Mouse (Mus musculus) lung, adult 18-20 months (tissue): ENCODE measurements at regions not wholly inside any gene's neighbourhood (a gene's known extent, or its start where the extent isn't known, plus 50 kb on each side); places are given as distances from the start of the nearest gene placed in this dataset.
"Not testable (repeated sequence)": the region's sequence is repeated elsewhere in the genome, so short reads cannot be mapped to it uniquely, and the experiment has no call there.

Experiments
- DNase-seq, 2 experiments: peaks; one replicate each; pipeline ENCODE4 v3.0.0; 2022; ENCODE audit warnings: mixed read lengths in 2 of 2

- DNase-seq, result no peak
Observed at GRCm38 (mm10) chr13:99128979-99129378, 55.6 kb upstream of the Zfp366 start.

DNA sequence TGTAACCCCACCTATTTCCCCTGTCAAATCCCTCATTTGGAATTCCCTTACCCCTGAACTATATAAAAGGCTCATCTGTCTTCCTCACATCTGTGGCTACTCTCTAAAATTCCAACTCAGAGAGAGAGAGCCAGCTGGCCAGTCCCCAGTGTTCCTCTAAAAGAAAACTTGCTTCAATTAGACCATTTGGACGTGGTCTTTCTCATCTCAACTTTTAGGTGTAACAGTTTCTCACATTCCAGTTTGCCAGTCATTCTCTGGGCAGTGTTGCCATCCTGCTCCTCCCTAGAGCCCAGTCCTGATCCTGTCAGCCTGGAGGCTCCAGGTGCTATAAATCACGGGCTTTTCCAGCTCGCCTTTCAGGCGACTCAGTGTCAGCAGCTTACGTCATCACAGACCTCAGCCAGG, 56.3 kb upstream of the Zfp366 start:
- DNase-seq, result no peak

GRCm38 (mm10) chr13:99127716-99128115, 56.9 kb upstream of the Zfp366 start:
- no peak for DNase-seq

DNA sequence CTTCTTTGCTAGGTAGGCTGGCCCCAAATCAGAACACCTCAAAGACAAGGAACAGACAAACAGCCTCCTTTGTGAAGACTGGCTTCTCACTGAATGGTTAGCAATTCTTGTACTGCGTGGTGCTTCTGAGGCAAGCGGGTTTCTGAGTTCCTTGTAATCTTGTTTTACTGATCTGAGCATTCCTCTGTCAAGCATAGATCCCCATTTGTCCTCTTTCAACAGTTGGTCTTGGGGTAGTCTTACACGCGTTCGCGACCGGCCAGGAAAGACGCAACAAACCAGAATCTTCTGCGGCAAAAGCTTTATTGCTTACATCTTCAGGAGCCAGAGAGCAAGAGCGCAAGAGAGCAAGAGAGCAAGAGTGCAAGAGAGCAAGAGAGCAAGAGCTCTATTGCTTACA, 57.7 kb upstream of the Zfp366 start:
- DNase-seq, result not testable (repeated sequence)

GRCm38 (mm10) chr13:99126538-99126937, 58.1 kb upstream of the Zfp366 start:
- DNase-seq, result no peak

DNA sequence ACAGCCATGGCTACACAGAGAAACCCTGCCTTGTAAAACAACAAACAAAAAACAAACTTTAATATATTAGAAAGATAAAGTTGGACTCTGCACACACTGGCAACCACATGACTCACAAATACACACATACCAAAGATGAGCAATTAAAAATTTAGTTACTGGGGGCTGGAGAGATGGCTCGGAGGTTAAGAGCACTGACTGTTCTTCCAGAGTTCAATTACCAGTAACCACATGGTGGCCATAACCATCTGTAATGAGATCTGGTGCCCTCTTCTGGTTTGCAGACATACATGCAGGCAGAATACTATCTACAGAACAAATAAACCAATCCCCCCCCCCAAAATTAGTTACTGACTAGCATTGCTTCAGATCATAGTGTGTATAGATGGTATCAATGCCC, 58.7 kb upstream of the Zfp366 start:
- no peak for DNase-seq

- peak; percentile 75 to 86 for DNase-seq
Observed at GRCm38 (mm10) chr13:99124894-99125570, 59.6 kb upstream of the Zfp366 start.

DNA sequence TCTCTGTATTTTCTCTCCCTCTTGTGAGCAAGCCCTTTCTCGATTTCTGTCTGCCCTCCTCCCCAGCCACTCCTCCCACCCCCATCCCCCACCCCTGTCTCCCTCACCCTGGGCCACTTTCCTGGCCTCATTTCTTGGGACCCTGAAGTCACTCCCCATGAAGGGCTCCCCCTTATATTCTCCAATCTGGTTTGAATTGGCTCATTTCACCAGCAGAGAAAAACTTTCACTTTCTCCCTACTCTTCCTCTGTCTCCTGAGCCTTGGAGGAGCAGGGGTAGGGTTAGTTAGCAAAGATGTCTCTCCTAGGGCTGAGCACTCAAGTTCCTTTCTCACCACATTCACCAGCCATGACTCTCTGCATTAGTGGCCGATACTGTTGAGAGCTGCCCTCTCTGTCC, 60.5 kb upstream of the Zfp366 start:
- DNase-seq, result no peak

DNA sequence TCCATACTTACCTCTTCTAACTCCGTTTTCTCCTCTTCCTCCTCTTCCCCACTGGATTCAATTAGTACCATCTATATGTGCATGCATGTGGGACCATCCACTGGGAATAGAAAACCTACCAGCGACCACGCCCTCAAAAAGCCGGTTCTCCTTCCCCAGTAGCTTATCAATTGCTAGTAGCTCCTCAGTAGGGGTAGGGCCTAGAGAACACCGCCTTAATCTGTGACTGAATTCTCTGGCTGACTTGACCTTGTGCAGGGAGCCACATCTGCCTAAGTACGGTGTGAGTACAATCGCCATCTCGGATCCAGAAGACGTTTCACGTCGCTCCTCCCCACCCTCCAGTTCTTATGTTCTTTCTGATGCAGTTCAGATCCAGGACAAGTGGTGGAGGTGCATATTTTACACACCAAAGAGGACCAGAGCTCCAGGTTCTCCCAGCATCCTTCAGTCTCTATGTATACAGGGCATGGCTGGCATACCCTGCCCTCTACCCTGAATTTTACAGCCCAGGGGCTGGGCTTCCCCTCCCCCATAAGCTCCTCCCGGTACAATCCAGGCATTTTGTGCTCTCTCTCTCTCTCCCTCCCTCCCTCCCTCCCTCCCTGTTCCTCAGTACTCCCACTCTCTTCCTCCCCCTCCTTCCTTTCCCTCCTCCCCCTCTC, 61.0 kb upstream of the Zfp366 start:
- no peak for DNase-seq

DNA sequence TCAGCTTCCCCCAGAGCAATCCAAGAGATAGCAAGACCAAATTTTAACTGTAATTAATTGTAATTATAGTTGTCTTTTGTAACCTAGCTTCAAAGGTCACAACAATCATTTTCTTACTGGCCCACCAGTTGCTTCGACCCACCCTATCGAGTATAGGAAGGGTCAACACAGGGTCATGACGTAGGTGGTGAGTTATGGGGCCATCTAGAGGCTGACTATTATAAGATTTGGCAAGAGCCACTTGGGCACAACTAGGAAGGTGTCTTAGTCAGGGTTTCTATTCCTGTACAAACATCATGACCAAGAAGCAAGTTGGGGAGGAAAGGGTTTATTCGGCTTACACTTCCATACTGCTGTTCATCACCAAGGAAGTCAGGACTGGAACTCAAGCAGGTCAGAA, 62.1 kb upstream of the Zfp366 start:
- DNase-seq, result not testable (repeated sequence)

- DNase-seq, result no peak
Observed at GRCm38 (mm10) chr13:99121096-99121495, 63.5 kb upstream of the Zfp366 start.

DNA sequence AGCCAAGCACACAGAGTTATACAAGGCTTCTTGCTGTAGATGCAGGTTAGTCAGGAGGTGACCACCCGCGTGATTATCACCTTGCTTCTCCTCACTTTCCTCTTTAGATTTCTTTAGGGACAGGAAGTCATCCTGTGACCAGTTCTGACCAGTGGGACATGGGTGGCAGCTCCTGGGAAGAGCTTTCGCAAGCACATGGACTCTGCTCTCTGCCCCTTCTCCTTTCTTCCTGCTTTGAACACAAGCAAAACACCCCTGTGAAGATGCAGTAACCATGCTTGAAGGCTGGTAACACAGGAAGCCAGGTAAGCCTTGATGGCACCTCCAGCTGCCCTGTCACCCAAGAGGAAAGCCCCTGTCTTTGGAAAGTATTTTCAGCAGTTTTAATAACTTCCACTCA, 64.7 kb upstream of the Zfp366 start:
- DNase-seq, result no peak

DNA sequence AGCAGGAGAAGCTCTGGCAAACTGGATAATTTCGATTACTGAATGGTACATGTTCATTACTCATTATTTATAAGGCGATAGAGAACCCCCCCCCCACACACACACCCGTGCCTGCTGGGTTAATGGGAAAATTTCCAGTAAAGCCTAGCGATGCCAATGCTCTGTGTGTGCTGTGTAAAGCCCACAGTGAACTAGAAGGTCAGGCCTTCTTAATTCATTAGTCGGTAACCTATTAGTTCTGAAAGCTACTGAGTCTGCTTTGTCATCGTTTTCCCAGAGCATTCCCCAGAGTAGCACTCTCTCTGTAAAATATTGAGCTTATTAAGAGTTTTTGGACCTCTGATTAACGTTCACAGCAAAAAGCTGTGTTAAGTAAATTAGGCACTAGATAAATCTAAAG, 65.7 kb upstream of the Zfp366 start:
- DNase-seq, result no peak

GRCm38 (mm10) chr13:99115541-99115940, 69.1 kb upstream of the Zfp366 start:
- DNase-seq, result no peak

DNA sequence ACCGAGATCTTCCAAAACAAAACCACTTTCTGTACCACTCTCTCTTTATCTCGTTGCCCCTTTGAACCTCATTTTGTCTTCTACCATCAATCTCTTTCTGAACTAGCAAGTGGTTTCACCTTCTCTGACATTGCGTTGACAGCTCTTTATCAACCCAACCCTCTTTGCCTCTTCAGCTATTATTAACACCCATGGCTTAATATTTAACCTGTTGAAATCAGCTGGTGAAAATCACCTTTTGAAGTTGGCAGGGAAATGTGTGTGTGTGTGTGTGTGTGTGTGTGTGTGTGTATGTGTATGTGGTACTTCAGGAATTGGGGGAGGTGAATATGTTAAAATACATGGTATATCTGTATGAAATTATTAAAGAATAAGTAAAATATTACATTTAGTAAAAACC, 70.1 kb upstream of the Zfp366 start:
- no peak for DNase-seq

DNA sequence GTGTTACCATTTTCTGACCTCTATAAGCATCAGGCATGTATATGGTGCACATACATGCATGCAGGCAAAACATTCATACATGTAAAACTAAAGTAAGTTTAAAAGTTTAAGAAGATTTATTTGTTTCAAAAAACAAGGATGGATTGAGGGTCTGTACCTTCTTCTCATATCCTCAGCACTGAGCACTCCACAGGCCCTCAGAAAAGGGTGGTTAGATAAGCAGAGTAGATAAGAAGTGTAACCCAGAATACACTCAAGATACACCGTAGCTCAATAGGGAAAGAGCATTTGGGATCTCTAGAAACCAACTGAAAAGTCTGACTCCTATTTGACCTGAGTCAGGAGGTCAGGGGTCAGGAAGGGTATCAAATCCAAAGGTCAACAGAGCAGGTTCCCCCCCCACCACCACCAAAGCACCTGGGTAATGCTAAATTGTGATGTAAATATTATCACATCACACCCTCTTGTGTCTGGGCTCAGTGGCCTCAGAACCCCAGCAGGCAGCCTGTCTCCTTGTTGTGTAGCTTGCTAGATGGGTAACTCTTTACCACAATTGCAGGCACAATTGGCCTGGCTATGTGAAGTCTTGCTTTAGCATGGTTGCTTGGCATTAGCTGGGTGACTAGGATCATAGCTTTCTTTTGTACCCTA, 72.8 kb upstream of the Zfp366 start:
- DNase-seq, result no peak

- no peak for DNase-seq
Observed at GRCm38 (mm10) chr13:99107983-99108382, 76.6 kb upstream of the Zfp366 start.

DNA sequence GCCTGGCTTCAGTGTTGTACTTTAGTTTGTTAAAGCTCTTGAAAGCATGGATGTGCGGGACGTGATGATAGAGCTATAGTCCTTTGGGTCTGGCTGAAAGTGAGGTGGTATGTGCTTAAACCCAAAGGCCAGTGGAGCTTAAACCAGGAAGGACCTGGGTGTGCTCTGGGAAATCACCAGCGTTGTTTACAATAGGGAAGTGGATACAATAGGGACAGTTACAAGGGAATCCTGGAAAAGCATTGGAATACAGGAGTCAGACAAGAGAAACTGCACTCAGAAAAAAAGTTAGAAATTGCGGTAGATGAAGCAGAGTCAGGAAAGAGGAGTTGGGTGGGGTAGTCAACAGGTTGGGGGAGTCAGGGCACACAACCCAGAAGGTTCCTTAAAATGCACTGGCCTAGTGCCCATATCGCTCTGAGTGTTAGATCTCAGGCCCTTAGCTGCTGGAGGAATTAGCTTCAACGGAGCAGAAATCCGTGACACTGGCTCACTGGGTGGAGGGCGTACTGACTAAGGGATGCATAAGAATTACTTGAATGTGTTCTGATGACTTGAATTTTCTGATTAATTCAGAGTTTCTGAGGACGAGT, 82.4 kb upstream of the Zfp366 start:
- DNase-seq, result no peak

DNA sequence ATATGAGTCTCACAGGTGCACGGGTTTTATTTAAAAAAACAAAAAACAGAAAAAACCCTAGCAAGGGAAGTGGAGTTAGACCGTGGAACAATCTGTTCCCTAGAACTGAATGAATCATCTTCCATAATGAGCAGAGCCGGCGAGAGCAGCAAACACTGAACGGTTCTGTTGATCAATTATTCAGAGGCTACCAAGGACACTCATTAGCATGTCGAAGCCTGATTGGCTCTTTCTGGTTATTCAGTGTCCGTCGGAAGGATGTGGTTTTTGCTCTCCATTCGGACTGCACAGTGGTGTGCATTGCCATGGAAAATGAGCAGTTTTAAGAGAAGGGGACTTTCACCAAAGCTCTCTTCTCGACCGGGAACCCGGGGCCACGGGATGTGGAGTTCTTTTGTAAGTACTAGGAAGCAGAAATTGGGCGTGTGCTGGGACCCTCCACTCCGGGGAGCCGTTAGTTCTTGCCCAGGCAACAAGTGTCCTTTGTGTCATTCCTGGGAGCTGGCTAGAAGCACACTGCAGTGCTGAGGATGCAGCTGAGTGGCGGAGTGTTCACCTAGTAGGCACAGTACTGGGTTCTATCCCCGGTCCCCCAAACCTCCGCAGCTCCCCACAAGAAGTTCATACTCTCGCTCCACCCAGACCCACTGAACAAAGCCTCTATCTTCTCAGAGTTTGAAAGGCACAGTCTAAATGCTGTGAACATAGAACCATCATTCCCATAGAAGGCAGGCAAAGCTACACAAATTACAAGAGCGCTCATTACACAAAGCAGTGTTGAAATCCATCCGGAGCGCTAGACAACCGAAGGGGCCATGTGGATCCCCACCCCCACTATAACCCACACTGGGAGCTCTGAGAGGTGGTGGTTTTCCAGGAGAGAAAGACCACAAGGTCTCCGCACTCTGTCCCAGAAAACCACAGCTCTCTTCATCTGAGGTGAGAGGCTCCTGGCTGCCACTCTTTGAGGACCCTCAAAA, 83.9 kb upstream of the Zfp366 start:
- DNase-seq, result no peak

DNA sequence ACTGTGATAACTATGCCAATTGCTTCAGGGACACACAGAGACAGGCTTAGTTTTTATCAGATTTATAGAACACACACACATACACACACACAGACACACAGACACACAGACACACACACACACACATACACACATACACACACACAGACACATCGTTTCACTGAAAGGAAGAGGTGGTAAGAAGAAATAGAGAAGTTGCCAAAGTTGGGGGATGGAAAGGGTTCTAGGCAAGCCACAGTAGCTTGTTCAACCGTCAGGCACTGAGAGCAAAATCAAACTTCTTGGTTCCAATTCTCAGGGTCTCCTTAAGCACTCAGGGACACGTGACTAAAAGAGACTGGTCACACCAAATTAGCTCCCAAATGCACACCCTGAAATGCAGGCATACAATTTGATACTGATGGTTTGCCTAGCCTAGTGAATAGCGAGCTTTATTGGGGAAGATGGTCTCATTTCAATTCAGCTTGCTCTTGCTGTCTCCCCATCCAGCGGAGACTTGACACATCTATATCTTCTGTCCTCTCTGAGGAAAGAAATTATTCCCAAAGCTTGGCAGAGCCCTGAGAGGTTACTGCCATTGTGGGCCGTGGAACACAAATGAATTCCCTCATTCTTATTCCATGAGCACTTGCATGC, 84.7 kb upstream of the Zfp366 start:
- DNase-seq, result no peak

DNA sequence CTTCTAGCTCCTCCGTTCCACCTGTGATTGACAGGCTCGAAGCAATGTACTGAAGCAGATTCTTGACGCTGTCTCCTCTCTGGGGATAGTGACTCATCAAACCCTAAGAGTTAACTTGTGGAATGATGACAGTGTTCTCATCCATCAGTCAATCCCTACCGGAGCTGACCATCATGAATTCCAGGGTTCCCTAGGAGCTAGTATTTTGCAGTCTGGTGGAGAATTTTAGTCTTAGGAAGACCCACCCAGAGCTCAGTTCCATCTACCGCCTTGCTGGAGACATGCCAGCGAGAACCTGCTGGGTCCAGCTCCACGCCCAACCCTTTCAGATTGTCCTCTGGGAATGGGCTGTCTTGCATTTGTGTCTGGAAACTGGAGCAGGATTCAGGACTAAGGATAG, 85.4 kb upstream of the Zfp366 start:
- DNase-seq, result no peak
